Mouse (Mus musculus) kidney, adult 2 months (tissue): ENCODE measurements at regions not wholly inside any gene's neighbourhood (a gene's known extent, or its start where the extent isn't known, plus 50 kb on each side); places are given as distances from the start of the nearest gene placed in this dataset.

ENCODE experiments used
- DNase-seq: peaks from one replicate; pipeline ENCODE4 v3.0.0; 2021
- H3K27ac ChIP-seq: fragments of 200-500 bp; 2 replicates; pipeline ENCODE4 v1.5.1; 2012; ENCODE audit warnings: low read depth, low read length, control low read depth, inconsistent platforms; ENCODE audit not compliant: insufficient read depth
- H3K27me3 ChIP-seq: fragments of 200-500 bp; replicated peaks from 2 replicates; pipeline ENCODE4 v1.6.1; 2012; ENCODE audit warnings: mild to moderate bottlenecking, moderate library complexity, low read length, inconsistent platforms; ENCODE audit not compliant: control insufficient read depth, insufficient read depth
- H3K36me3 ChIP-seq: fragments of 200-500 bp; 2 replicates; pipeline ENCODE4 v1.6.1; 2012; ENCODE audit warnings: mild to moderate bottlenecking, moderate library complexity, low read length, inconsistent platforms; ENCODE audit not compliant: control insufficient read depth, insufficient read depth
- H3K4me1 ChIP-seq: fragments of 200-500 bp; 2 replicates; pipeline ENCODE4 v1.6.1; 2011; ENCODE audit warnings: low read length; ENCODE audit not compliant: control insufficient read depth, insufficient read depth
- H3K4me3 ChIP-seq: fragments of 200-500 bp; 2 replicates; pipeline ENCODE4 v1.5.1; 2011; ENCODE audit warnings: mild to moderate bottlenecking, low read depth, low read length, control low read depth; ENCODE audit not compliant: insufficient read depth
- CTCF ChIP-seq: fragments of 200-500 bp; conservative IDR thresholded peaks from 2 replicates; pipeline ENCODE4 v1.5.1; 2011; ENCODE audit warnings: low read depth, mild to moderate bottlenecking, control low read depth, low read length, moderate library complexity, mixed read lengths; ENCODE audit not compliant: insufficient read depth, insufficient read length
- POLR2A ChIP-seq: fragments of 200-500 bp; IDR thresholded peaks from one replicate; pipeline ENCODE4 v1.6.1; 2011; ENCODE audit warnings: low read depth, low read length, control low read depth
- WGBS: fragments of 180-500 bp; shearing (Covaris S2); methylation state at CpG from one replicate; pipeline ENCODE4 v1.1.7; 2018; 5-methylcytosine and 5-hydroxymethylcytosine counted together

DNA sequence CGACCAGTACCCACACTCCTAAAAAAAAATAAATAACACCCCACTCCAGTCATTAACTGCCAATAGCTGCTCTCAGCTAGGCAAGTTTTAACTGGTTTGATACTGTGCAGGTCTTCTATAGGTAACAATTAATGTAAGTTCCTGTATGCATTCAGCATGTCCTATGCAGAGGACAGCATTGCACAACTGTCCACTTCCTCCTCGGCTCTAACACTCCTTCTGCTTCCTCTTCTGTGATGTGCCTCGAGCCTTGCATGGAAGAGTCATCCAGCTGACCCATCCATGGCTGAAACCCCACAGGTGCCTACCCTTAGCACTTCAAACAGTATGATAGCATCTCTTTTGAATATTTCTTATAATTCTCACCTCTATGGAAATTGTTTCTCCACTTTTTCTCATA, 449.4 kb upstream of the Rag2 start:
- WGBS = 78% methylated on average over 3 of the region's 3 CpGs
- no peak overlapping the region for H3K4me3 ChIP-seq
- H3K36me3 ChIP-seq = no peaks in the 10 kb centered on the region
- no peaks in the 10 kb centered on the region for H3K27me3 ChIP-seq
- no peaks in the 10 kb centered on the region for H3K4me1 ChIP-seq
- TF ChIP-seq POLR2A (no peak), CTCF (no peak)
- H3K27ac ChIP-seq = no peak overlapping the region
- DNase-seq = no peak

GRCm38 (mm10) chr2:101206637-101207036, 417.9 kb upstream of the Rag2 start:
- H3K4me1 ChIP-seq = no peaks in the 10 kb centered on the region
- 79% methylated on average over 3 of the region's 3 CpGs for WGBS
- no peak for DNase-seq
- H3K27ac ChIP-seq = no peak overlapping the region
- TF ChIP-seq POLR2A = no peak
- no peak for TF ChIP-seq CTCF
- H3K36me3 ChIP-seq = no peaks in the 10 kb centered on the region
- no peaks in the 10 kb centered on the region for H3K27me3 ChIP-seq
- no peak overlapping the region for H3K4me3 ChIP-seq

GRCm38 (mm10) chr2:101209136-101209535, 415.4 kb upstream of the Rag2 start:
- Histone ChIP-seq H3K27ac (no peak overlapping the region), H3K4me3 (no peak overlapping the region), H3K36me3 (no peaks in the 10 kb centered on the region), H3K27me3 (no peaks in the 10 kb centered on the region), H3K4me1 (no peaks in the 10 kb centered on the region)
- TF ChIP-seq CTCF (no peak), POLR2A (no peak)
- no peak for DNase-seq
- WGBS = 85% methylated on average over 4 of the region's 4 CpGs

DNA sequence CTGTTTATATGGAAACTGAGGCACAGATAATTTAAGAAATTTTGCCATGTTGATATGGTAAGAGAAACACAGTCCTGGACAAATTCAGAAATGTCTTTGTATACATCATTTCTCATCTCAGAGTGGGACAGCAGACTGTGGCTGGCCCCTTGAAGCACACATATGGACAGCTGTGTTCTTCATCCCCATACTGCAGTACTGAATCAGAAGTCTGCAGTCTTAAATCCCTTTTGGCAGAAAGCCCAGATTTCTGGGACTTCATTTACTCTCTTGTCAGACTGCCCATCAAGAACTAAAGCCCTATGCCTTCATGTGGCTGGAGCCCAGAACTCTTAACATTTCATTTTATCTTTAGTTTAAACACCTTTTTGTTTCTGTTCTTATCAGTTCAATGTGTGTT, 403.8 kb upstream of the Rag2 start:
- Histone ChIP-seq H3K4me3 (no peak overlapping the region), H3K4me1 (no peaks in the 10 kb centered on the region), H3K36me3 (no peaks in the 10 kb centered on the region), H3K27me3 (no peaks in the 10 kb centered on the region), H3K27ac (no peak overlapping the region)
- no peak for DNase-seq
- TF ChIP-seq POLR2A (no peak), CTCF (no peak)

GRCm38 (mm10) chr2:101242983-101243382, 381.5 kb upstream of the Rag2 start:
- DNase-seq = no peak
- no peak for TF ChIP-seq CTCF
- TF ChIP-seq POLR2A = no peak

GRCm38 (mm10) chr2:101247133-101247532, 377.4 kb upstream of the Rag2 start:
- Histone ChIP-seq H3K36me3 (no peaks in the 10 kb centered on the region), H3K27ac (no peak overlapping the region), H3K27me3 (no peaks in the 10 kb centered on the region), H3K4me1 (no peaks in the 10 kb centered on the region), H3K4me3 (no peak overlapping the region)
- TF ChIP-seq CTCF = no peak
- no peak for TF ChIP-seq POLR2A
- no peak for DNase-seq
- 58% methylated on average over 2 of the region's 2 CpGs for whole genome bisulfite sequencing

More at GRCm38 (mm10) chr2:101242983-101243382, 381.5 kb upstream of the Rag2 start:
- no peaks in the 10 kb centered on the region for H3K27me3 ChIP-seq
- no peak overlapping the region for H3K27ac ChIP-seq
- H3K4me3 ChIP-seq = no peak overlapping the region
- H3K36me3 ChIP-seq = no peaks in the 10 kb centered on the region
- WGBS = 91% methylated on average over 3 of the region's 3 CpGs
- H3K4me1 ChIP-seq = no peaks in the 10 kb centered on the region

GRCm38 (mm10) chr2:101252228-101252627, 372.3 kb upstream of the Rag2 start:
- 81% methylated on average over 3 of the region's 3 CpGs for WGBS
- no peak for TF ChIP-seq CTCF
- TF ChIP-seq POLR2A = no peak

GRCm38 (mm10) chr2:101256464-101256863, 368.1 kb upstream of the Rag2 start:
- Histone ChIP-seq H3K36me3 (no peaks in the 10 kb centered on the region), H3K4me1 (no peaks in the 10 kb centered on the region), H3K27me3 (no peaks in the 10 kb centered on the region), H3K4me3 (no peak overlapping the region), H3K27ac (no peak overlapping the region)
- no peak for DNase-seq
- WGBS = 68% methylated on average over 3 of the region's 3 CpGs
- TF ChIP-seq CTCF (no peak), POLR2A (no peak)

More at GRCm38 (mm10) chr2:101252228-101252627, 372.3 kb upstream of the Rag2 start:
- DNase-seq = no peak
- Histone ChIP-seq H3K4me3 (no peak overlapping the region), H3K27me3 (no peaks in the 10 kb centered on the region), H3K36me3 (no peaks in the 10 kb centered on the region), H3K27ac (no peak overlapping the region), H3K4me1 (no peaks in the 10 kb centered on the region)
